Mouse (Mus musculus): ENCODE results near the gene Fgfr2. TPM values are rescaled to one million over a fixed set of nuclear protein-coding genes. Genes with fewer than 3 reads are reported as not detected.

Gene Fgfr2
- polyA plus RNA-seq, 1 experiment from 2014 or later = 92.0 TPM

GRCm38 (mm10) chr7:130826343-130826742, 2296.8 kb downstream of the Fgfr2 start:
- DNase-seq (ENCODE audit: low spot score, missing footprints) = no peak
- Histone ChIP-seq H3K4me1 (ENCODE audit: control insufficient read depth, insufficient read depth, low read length) (no peaks in the 10 kb centered on the region), H3K4me3 (ENCODE audit: low read depth, low read length) (no peak overlapping the region), H3K36me3 (ENCODE audit: control insufficient read depth, insufficient read depth, low read length) (no peaks in the 10 kb centered on the region), H3K9ac (ENCODE audit: low read length) (no peak overlapping the region), H3K4me2 (no peak overlapping the region), H3K27me3 (ENCODE audit: control insufficient read depth, insufficient read depth, low read length) (no peaks in the 10 kb centered on the region), H3K9me3 (ENCODE audit: control insufficient read depth, low read length) (no peaks in the 10 kb centered on the region), H3K27ac (ENCODE audit: low read depth, low read length) (no peak overlapping the region)
- WGBS = 84% methylated on average over 3 of the region's 3 CpGs
- no peak for ATAC-seq (ENCODE audit: low FRiP score)

GRCm38 (mm10) chr7:130823992-130824391, 2299.2 kb downstream of the Fgfr2 start:
- Histone ChIP-seq H3K4me3 (ENCODE audit: low read depth, low read length) (no peak overlapping the region), H3K27ac (ENCODE audit: low read depth, low read length) (no peak overlapping the region), H3K9ac (ENCODE audit: low read length) (no peak overlapping the region), H3K4me1 (ENCODE audit: control insufficient read depth, insufficient read depth, low read length) (no peaks in the 10 kb centered on the region), H3K36me3 (ENCODE audit: control insufficient read depth, insufficient read depth, low read length) (no peaks in the 10 kb centered on the region), H3K9me3 (ENCODE audit: control insufficient read depth, low read length) (no peaks in the 10 kb centered on the region), H3K4me2 (no peak overlapping the region), H3K27me3 (ENCODE audit: control insufficient read depth, insufficient read depth, low read length) (no peaks in the 10 kb centered on the region)
- WGBS = 75% methylated on average over 9 of the region's 9 CpGs
- ATAC-seq (ENCODE audit: low FRiP score) = no peak
- no peak for DNase-seq (ENCODE audit: low spot score, missing footprints)

- Histone ChIP-seq H3K4me3 (ENCODE audit: low read depth, low read length) (no peak overlapping the region), H3K4me1 (ENCODE audit: control insufficient read depth, insufficient read depth, low read length) (no peaks in the 10 kb centered on the region), H3K9me3 (ENCODE audit: control insufficient read depth, low read length) (no peaks in the 10 kb centered on the region), H3K27me3 (ENCODE audit: control insufficient read depth, insufficient read depth, low read length) (no peaks in the 10 kb centered on the region), H3K9ac (ENCODE audit: low read length) (no peak overlapping the region), H3K36me3 (ENCODE audit: control insufficient read depth, insufficient read depth, low read length) (no peaks in the 10 kb centered on the region), H3K4me2 (no peak overlapping the region), H3K27ac (ENCODE audit: low read depth, low read length) (no peak overlapping the region)
- DNase-seq (ENCODE audit: low spot score, missing footprints) (no peak), ATAC-seq (ENCODE audit: low FRiP score) (no peak)
- 84% methylated on average over 10 of the region's 10 CpGs for whole genome bisulfite sequencing
These were observed 2303.5 kb downstream of the Fgfr2 start for GRCm38 (mm10) chr7:130819624-130820023.

- DNase-seq (ENCODE audit: low spot score, missing footprints) (no peak), ATAC-seq (ENCODE audit: low FRiP score) (no peak)
- WGBS = 86% methylated on average over 5 of the region's 5 CpGs
- Histone ChIP-seq H3K4me1 (ENCODE audit: control insufficient read depth, insufficient read depth, low read length) (no peaks in the 10 kb centered on the region), H3K27ac (ENCODE audit: low read depth, low read length) (no peak overlapping the region), H3K9me3 (ENCODE audit: control insufficient read depth, low read length) (no peaks in the 10 kb centered on the region), H3K27me3 (ENCODE audit: control insufficient read depth, insufficient read depth, low read length) (no peaks in the 10 kb centered on the region), H3K9ac (ENCODE audit: low read length) (no peak overlapping the region), H3K36me3 (ENCODE audit: control insufficient read depth, insufficient read depth, low read length) (no peaks in the 10 kb centered on the region), H3K4me3 (ENCODE audit: low read depth, low read length) (no peak overlapping the region), H3K4me2 (no peak overlapping the region)
These were observed 2304.3 kb downstream of the Fgfr2 start for GRCm38 (mm10) chr7:130818813-130819212.

GRCm38 (mm10) chr7:130816243-130816642, 2306.9 kb downstream of the Fgfr2 start:
- Histone ChIP-seq H3K4me1 (ENCODE audit: control insufficient read depth, insufficient read depth, low read length) (no peaks in the 10 kb centered on the region), H3K27ac (ENCODE audit: low read depth, low read length) (no peak overlapping the region), H3K4me2 (no peak overlapping the region), H3K36me3 (ENCODE audit: control insufficient read depth, insufficient read depth, low read length) (no peaks in the 10 kb centered on the region), H3K9ac (ENCODE audit: low read length) (no peak overlapping the region), H3K9me3 (ENCODE audit: control insufficient read depth, low read length) (no peaks in the 10 kb centered on the region), H3K27me3 (ENCODE audit: control insufficient read depth, insufficient read depth, low read length) (no peaks in the 10 kb centered on the region), H3K4me3 (ENCODE audit: low read depth, low read length) (no peak overlapping the region)
- ATAC-seq (ENCODE audit: low FRiP score) (no peak), DNase-seq (ENCODE audit: low spot score, missing footprints) (no peak)
- 83% methylated on average over 7 of the region's 7 CpGs for WGBS

- ATAC-seq (ENCODE audit: low FRiP score) (no peak), DNase-seq (ENCODE audit: low spot score, missing footprints) (no peak)
- H3K4me2 ChIP-seq = no peak overlapping the region
- WGBS = 92% methylated on average over 10 of the region's 10 CpGs
- H3K4me3 ChIP-seq (ENCODE audit: low read depth, low read length) = no peak overlapping the region
- no peaks in the 10 kb centered on the region for H3K4me1 ChIP-seq (ENCODE audit: control insufficient read depth, insufficient read depth, low read length)
- H3K27ac ChIP-seq (ENCODE audit: low read depth, low read length) = no peak overlapping the region
- no peak overlapping the region for H3K9ac ChIP-seq (ENCODE audit: low read length)
- no peaks in the 10 kb centered on the region for H3K9me3 ChIP-seq (ENCODE audit: control insufficient read depth, low read length)
- no peaks in the 10 kb centered on the region for H3K27me3 ChIP-seq (ENCODE audit: control insufficient read depth, insufficient read depth, low read length)
- H3K36me3 ChIP-seq (ENCODE audit: control insufficient read depth, insufficient read depth, low read length) = no peaks in the 10 kb centered on the region
These were observed 2307.5 kb downstream of the Fgfr2 start for GRCm38 (mm10) chr7:130815601-130816000.

GRCm38 (mm10) chr7:130812407-130812806, 2310.7 kb downstream of the Fgfr2 start:
- Histone ChIP-seq H3K9ac (ENCODE audit: low read length) (no peak overlapping the region), H3K27ac (ENCODE audit: low read depth, low read length) (no peak overlapping the region), H3K4me1 (ENCODE audit: control insufficient read depth, insufficient read depth, low read length) (no peaks in the 10 kb centered on the region), H3K9me3 (ENCODE audit: control insufficient read depth, low read length) (no peaks in the 10 kb centered on the region), H3K27me3 (ENCODE audit: control insufficient read depth, insufficient read depth, low read length) (no peaks in the 10 kb centered on the region), H3K36me3 (ENCODE audit: control insufficient read depth, insufficient read depth, low read length) (no peaks in the 10 kb centered on the region), H3K4me3 (ENCODE audit: low read depth, low read length) (no peak overlapping the region), H3K4me2 (no peak overlapping the region)
- no peak for DNase-seq (ENCODE audit: low spot score, missing footprints)
- no peak for ATAC-seq (ENCODE audit: low FRiP score)
- WGBS = 37% methylated on average over 16 of the region's 16 CpGs

GRCm38 (mm10) chr7:130810238-130810637, 2312.9 kb downstream of the Fgfr2 start:
- no peaks in the 10 kb centered on the region for H3K27me3 ChIP-seq (ENCODE audit: control insufficient read depth, insufficient read depth, low read length)
- ATAC-seq (ENCODE audit: low FRiP score) (no peak), DNase-seq (ENCODE audit: low spot score, missing footprints) (no peak)
- no peak overlapping the region for H3K4me2 ChIP-seq
- no peaks in the 10 kb centered on the region for H3K36me3 ChIP-seq (ENCODE audit: control insufficient read depth, insufficient read depth, low read length)
- H3K9ac ChIP-seq (ENCODE audit: low read length) = no peak overlapping the region
- H3K9me3 ChIP-seq (ENCODE audit: control insufficient read depth, low read length) = no peaks in the 10 kb centered on the region
- no peak overlapping the region for H3K27ac ChIP-seq (ENCODE audit: low read depth, low read length)
- H3K4me1 ChIP-seq (ENCODE audit: control insufficient read depth, insufficient read depth, low read length) = no peaks in the 10 kb centered on the region
- no peak overlapping the region for H3K4me3 ChIP-seq (ENCODE audit: low read depth, low read length)
- 88% methylated on average over 4 of the region's 4 CpGs for WGBS

- 85% methylated on average over 6 of the region's 6 CpGs for WGBS
- Histone ChIP-seq H3K4me2 (no peak overlapping the region), H3K9me3 (ENCODE audit: control insufficient read depth, low read length) (no peaks in the 10 kb centered on the region), H3K4me1 (ENCODE audit: control insufficient read depth, insufficient read depth, low read length) (no peaks in the 10 kb centered on the region), H3K27me3 (ENCODE audit: control insufficient read depth, insufficient read depth, low read length) (no peaks in the 10 kb centered on the region), H3K9ac (ENCODE audit: low read length) (no peak overlapping the region), H3K36me3 (ENCODE audit: control insufficient read depth, insufficient read depth, low read length) (no peaks in the 10 kb centered on the region), H3K27ac (ENCODE audit: low read depth, low read length) (no peak overlapping the region), H3K4me3 (ENCODE audit: low read depth, low read length) (no peak overlapping the region)
- ATAC-seq (ENCODE audit: low FRiP score) = no peak
- DNase-seq (ENCODE audit: low spot score, missing footprints) = no peak
These were observed 2314.5 kb downstream of the Fgfr2 start for GRCm38 (mm10) chr7:130808694-130809093.

- H3K9me3 ChIP-seq (ENCODE audit: control insufficient read depth, low read length) = no peaks in the 10 kb centered on the region
- DNase-seq (ENCODE audit: low spot score, missing footprints) = no peak
- H3K36me3 ChIP-seq (ENCODE audit: control insufficient read depth, insufficient read depth, low read length) = no peaks in the 10 kb centered on the region
- no peaks in the 10 kb centered on the region for H3K4me1 ChIP-seq (ENCODE audit: control insufficient read depth, insufficient read depth, low read length)
- H3K4me2 ChIP-seq = no peak overlapping the region
- no peaks in the 10 kb centered on the region for H3K27me3 ChIP-seq (ENCODE audit: control insufficient read depth, insufficient read depth, low read length)
- no peak for ATAC-seq (ENCODE audit: low FRiP score)
- H3K4me3 ChIP-seq (ENCODE audit: low read depth, low read length) = no peak overlapping the region
- H3K9ac ChIP-seq (ENCODE audit: low read length) = no peak overlapping the region
- 84% methylated on average over 8 of the region's 8 CpGs for WGBS
- no peak overlapping the region for H3K27ac ChIP-seq (ENCODE audit: low read depth, low read length)
These were observed 2315.4 kb downstream of the Fgfr2 start for GRCm38 (mm10) chr7:130807749-130808148.
